Mouse (Mus musculus): ENCODE data around the gene Mr1.

- no peak for TF ChIP-seq CTCF (IDR thresholded peaks at IDR 0.05; ENCODE audit: low read depth)
- TF ChIP-seq EP300 (optimal IDR thresholded peaks at IDR 0.05): no peak
These were observed 24.4 kb downstream of the Mr1 start for GRCm38 (mm10) chr1:155121977-155122939.
